Mouse (Mus musculus): Measurements from ENCODE around the gene Taf1c. TPM values are rescaled to one million over a fixed set of nuclear protein-coding genes. Genes with fewer than 3 reads are reported as not detected.

The Taf1c gene
- polyA plus RNA-seq, 1 experiment from 2014 or later = 16.6 TPM

GRCm38 (mm10) chr8:119588844-119589243 lies 16.2 kb downstream of the Taf1c start:
- WGBS = 15% methylated on average over 10 of the region's 10 CpGs
- no peaks in the 10 kb centered on the region for H3K27me3 ChIP-seq (replicated peaks)
- H3K4me2 ChIP-seq = no peak overlapping the region
- H3K4me3 ChIP-seq = no peak overlapping the region
- no peaks in the 10 kb centered on the region for H3K36me3 ChIP-seq (replicated peaks)
- H3K4me1 ChIP-seq = no peaks in the 10 kb centered on the region
- ATAC-seq (replicated peaks) = no peak
- no peak overlapping the region for H3K27ac ChIP-seq
- no peak overlapping the region for H3K9ac ChIP-seq
- no peaks in the 10 kb centered on the region for H3K9me3 ChIP-seq

- no peak for ATAC-seq (replicated peaks)
- Histone ChIP-seq H3K4me3 (no peak overlapping the region), H3K9me3 (no peaks in the 10 kb centered on the region), H3K27ac (no peak overlapping the region), H3K9ac (no peak overlapping the region), H3K36me3 (replicated peaks) (no peaks in the 10 kb centered on the region), H3K27me3 (replicated peaks) (no peaks in the 10 kb centered on the region), H3K4me1 (no peaks in the 10 kb centered on the region), H3K4me2 (no peak overlapping the region)
- WGBS = 73% methylated on average over 4 of the region's 4 CpGs
Measured at GRCm38 (mm10) chr8:119588321-119588720, 16.7 kb downstream of the Taf1c start.

DNA sequence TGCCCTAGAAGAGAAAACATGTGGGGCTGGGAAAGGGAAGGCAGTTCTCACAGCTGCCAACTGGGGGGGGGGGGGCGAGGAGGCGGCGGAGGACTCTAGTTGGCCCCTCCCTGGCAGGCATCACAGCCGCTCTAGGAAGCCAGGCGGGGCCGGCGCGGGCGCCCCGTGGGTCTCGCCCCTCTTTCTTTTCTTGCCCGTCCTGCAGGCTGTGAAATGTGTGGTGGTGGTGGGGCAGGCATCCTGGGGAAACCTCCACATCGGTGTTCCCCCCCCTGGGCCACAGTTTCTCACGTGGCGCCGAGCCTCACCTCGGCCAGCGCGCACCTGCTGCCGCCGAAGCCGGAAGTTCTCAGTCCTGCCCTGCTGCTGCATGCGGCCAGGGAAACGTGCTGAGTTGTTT lies 19.1 kb downstream of the Taf1c start:
- no peaks in the 10 kb centered on the region for H3K9me3 ChIP-seq
- ATAC-seq (replicated peaks) = no peak
- H3K27me3 ChIP-seq (replicated peaks) = no peaks in the 10 kb centered on the region
- peak overlapping the region; percentile 48 for H3K4me2 ChIP-seq
- no peak overlapping the region for H3K9ac ChIP-seq
- H3K36me3 ChIP-seq (replicated peaks) = no peaks in the 10 kb centered on the region
- H3K4me3 ChIP-seq = peak overlapping the region; percentile 26
- H3K27ac ChIP-seq = no peak overlapping the region
- 32% methylated on average over 24 of the region's 24 CpGs for WGBS
- no peaks in the 10 kb centered on the region for H3K4me1 ChIP-seq

DNA sequence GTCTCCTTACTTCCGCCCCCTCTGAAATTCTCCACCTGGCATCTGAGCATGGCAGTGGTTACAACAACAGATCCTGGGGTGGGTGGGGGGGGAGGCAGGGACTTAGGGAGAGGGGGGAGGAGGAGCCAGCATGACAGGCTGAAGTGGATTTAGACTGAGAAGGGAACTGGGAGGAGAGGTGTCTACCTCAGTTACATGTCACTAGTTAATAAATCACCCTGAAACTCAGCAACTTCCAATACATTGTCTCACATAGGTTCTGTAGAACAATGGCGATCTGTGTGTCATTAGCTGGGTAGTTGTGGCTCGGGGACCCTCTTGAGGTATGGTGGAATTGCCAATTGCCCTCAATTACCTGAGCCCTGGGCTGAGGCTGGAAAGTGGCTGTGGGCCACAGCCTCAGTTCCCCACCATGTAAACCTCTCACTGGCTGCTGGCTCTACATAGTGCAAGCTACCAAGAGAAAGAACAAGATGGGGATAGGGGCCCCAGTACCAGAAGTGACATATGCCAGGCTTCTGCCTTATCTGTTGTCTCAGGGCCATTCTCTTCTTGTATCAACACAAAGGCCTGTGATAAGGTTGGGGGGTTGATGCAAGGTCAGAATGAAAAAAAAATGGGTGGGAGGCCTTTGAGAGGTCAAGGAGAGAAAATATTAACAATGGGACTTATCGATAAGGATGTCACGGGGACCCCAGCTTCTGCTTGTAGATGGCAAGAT lies 24.4 kb downstream of the Taf1c start:
- no peak overlapping the region for H3K4me3 ChIP-seq
- no peak overlapping the region for H3K27ac ChIP-seq
- WGBS = 89% methylated on average over 5 of the region's 5 CpGs
- no peak for ATAC-seq (replicated peaks)
- H3K9ac ChIP-seq = no peak overlapping the region
- peaks cover under 1% of the 10 kb centered on the region for H3K4me1 ChIP-seq
- no peaks in the 10 kb centered on the region for H3K9me3 ChIP-seq
- H3K27me3 ChIP-seq (replicated peaks) = peaks cover 15% of the 10 kb centered on the region
- no peak overlapping the region for H3K4me2 ChIP-seq
- H3K36me3 ChIP-seq (replicated peaks) = no peaks in the 10 kb centered on the region

- H3K9ac ChIP-seq = no peak overlapping the region
- no peak overlapping the region for H3K27ac ChIP-seq
- H3K9me3 ChIP-seq = no peaks in the 10 kb centered on the region
- no peak overlapping the region for H3K4me2 ChIP-seq
- ATAC-seq (replicated peaks) = no peak
- WGBS = 44% methylated on average over 13 of the region's 13 CpGs
- no peaks in the 10 kb centered on the region for H3K36me3 ChIP-seq (replicated peaks)
- H3K4me3 ChIP-seq = no peak overlapping the region
- peaks cover 7% of the 10 kb centered on the region for H3K4me1 ChIP-seq
- H3K27me3 ChIP-seq (replicated peaks) = peaks cover 15% of the 10 kb centered on the region
Measured at GRCm38 (mm10) chr8:119579096-119579495, 25.9 kb downstream of the Taf1c start.

- Histone ChIP-seq H3K4me1 (peaks cover 25% of the 10 kb centered on the region), H3K27ac (peak overlapping the region; percentile 79; the same call in 1 of the 2 replicates), H3K4me3 (peak overlapping the region; percentile 76), H3K9me3 (no peaks in the 10 kb centered on the region), H3K9ac (peak overlapping the region; percentile 77), H3K4me2 (peak overlapping the region; percentile 82), H3K36me3 (replicated peaks) (no peaks in the 10 kb centered on the region), H3K27me3 (replicated peaks) (peaks cover 15% of the 10 kb centered on the region)
- ATAC-seq (replicated peaks) = peak; percentile 66; the same call in 1 of the 2 replicates
- 1% methylated on average over 16 of the region's 16 CpGs for WGBS
Measured at GRCm38 (mm10) chr8:119575366-119575726, 29.7 kb downstream of the Taf1c start.

- peak within 1 kb of the TSS; percentile 76 for H3K4me3 ChIP-seq
- peak; percentile 86 for ATAC-seq (replicated peaks)
- peaks cover 25% of the 10 kb centered on the region for H3K4me1 ChIP-seq
- peak within 1 kb of the TSS; percentile 79 for H3K27ac ChIP-seq
- H3K36me3 ChIP-seq (replicated peaks) = no peaks in the 10 kb centered on the region
- peak within 1 kb of the TSS; percentile 77 for H3K9ac ChIP-seq
- peak within 1 kb of the TSS; percentile 82 for H3K4me2 ChIP-seq
- H3K27me3 ChIP-seq (replicated peaks) = peaks cover 15% of the 10 kb centered on the region
- H3K9me3 ChIP-seq = no peaks in the 10 kb centered on the region
- WGBS = under 1% methylated on average over 81 of the region's 97 CpGs
Measured at GRCm38 (mm10) chr8:119574437-119575365, 30.3 kb downstream of the Taf1c start, which contains the start of the genes Hsdl1 and Dnaaf1. Gene Hsdl1, minus strand, starts transcription at chr8:119575183. Gene Dnaaf1, plus strand, starts transcription at chr8:119575235.

DNA sequence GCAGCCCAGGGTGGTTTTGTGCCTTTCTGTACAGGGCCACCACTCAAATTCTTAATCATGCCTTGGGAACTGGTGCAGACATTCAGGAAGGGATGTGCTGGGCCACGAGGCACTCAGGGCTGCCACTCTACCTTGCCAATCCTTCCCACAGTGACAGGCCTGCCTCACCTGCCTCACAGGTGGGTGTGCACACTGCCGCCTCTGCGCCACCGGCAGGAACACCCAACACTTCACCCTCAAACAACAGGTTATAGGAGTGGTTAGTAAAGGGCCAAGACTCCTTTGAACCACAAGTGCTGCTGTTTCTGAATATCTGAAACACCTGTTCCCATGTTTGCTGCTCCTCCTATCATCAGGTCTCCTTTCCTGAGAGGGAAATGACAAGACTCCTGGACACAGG lies 32.6 kb downstream of the Taf1c start:
- Histone ChIP-seq H3K27me3 (replicated peaks) (peaks cover 10% of the 10 kb centered on the region), H3K4me1 (peaks cover 25% of the 10 kb centered on the region), H3K9me3 (no peaks in the 10 kb centered on the region), H3K36me3 (replicated peaks) (no peaks in the 10 kb centered on the region), H3K27ac (no peak overlapping the region), H3K4me2 (no peak overlapping the region), H3K4me3 (no peak overlapping the region), H3K9ac (no peak overlapping the region)
- 86% methylated on average over 4 of the region's 4 CpGs for WGBS
- no peak for ATAC-seq (replicated peaks)

- peaks cover 5% of the 10 kb centered on the region for H3K36me3 ChIP-seq (replicated peaks)
- no peak overlapping the region for H3K4me3 ChIP-seq
- no peak overlapping the region for H3K9ac ChIP-seq
- ATAC-seq (replicated peaks) = no peak
- no peak overlapping the region for H3K27ac ChIP-seq
- H3K9me3 ChIP-seq = no peaks in the 10 kb centered on the region
- WGBS = 82% methylated on average over 6 of the region's 6 CpGs
- H3K4me1 ChIP-seq = peaks cover 25% of the 10 kb centered on the region
- H3K27me3 ChIP-seq (replicated peaks) = peaks cover 3% of the 10 kb centered on the region
- H3K4me2 ChIP-seq = no peak overlapping the region
Measured at GRCm38 (mm10) chr8:119571135-119571534, 33.9 kb downstream of the Taf1c start.

- no peak for ATAC-seq (replicated peaks)
- Histone ChIP-seq H3K4me2 (no peak overlapping the region), H3K4me3 (no peak overlapping the region), H3K27ac (no peak overlapping the region), H3K9me3 (no peaks in the 10 kb centered on the region), H3K27me3 (replicated peaks) (no peaks in the 10 kb centered on the region), H3K9ac (no peak overlapping the region), H3K36me3 (replicated peaks) (peaks cover 17% of the 10 kb centered on the region), H3K4me1 (peaks cover 20% of the 10 kb centered on the region)
- WGBS = 39% methylated on average over 4 of the region's 4 CpGs
Measured at GRCm38 (mm10) chr8:119569881-119570280, 35.1 kb downstream of the Taf1c start.

- no peaks in the 10 kb centered on the region for H3K9me3 ChIP-seq
- H3K4me3 ChIP-seq = no peak overlapping the region
- peaks cover 25% of the 10 kb centered on the region for H3K36me3 ChIP-seq (replicated peaks)
- WGBS = 61% methylated on average over 7 of the region's 7 CpGs
- ATAC-seq (replicated peaks) = no peak
- H3K9ac ChIP-seq = no peak overlapping the region
- H3K4me2 ChIP-seq = no peak overlapping the region
- H3K4me1 ChIP-seq = peaks cover 17% of the 10 kb centered on the region
- H3K27ac ChIP-seq = no peak overlapping the region
- H3K27me3 ChIP-seq (replicated peaks) = no peaks in the 10 kb centered on the region
Measured at GRCm38 (mm10) chr8:119568951-119569350, 36.1 kb downstream of the Taf1c start.

GRCm38 (mm10) chr8:119568251-119568650 lies 36.8 kb downstream of the Taf1c start:
- 93% methylated on average over 9 of the region's 9 CpGs for WGBS
- H3K27ac ChIP-seq = no peak overlapping the region
- no peak for ATAC-seq (replicated peaks)
- H3K4me1 ChIP-seq = peaks cover 10% of the 10 kb centered on the region
- H3K4me2 ChIP-seq = no peak overlapping the region
- no peaks in the 10 kb centered on the region for H3K27me3 ChIP-seq (replicated peaks)
- no peak overlapping the region for H3K9ac ChIP-seq
- peaks cover 32% of the 10 kb centered on the region for H3K36me3 ChIP-seq (replicated peaks)
- H3K9me3 ChIP-seq = no peaks in the 10 kb centered on the region
- no peak overlapping the region for H3K4me3 ChIP-seq
